Mouse (Mus musculus) monocyte, adult 59 days (primary cell): ENCODE results near the gene Tmem80. TPM values are rescaled to one million over a fixed set of nuclear protein-coding genes. Genes with fewer than 3 reads are reported as not detected.

Experiments
- total RNA-seq, 2 experiments: library from RNA; stranded (reverse); gene quantifications; one replicate each; pipeline ENCODE4 v1.2.4; 2023

The Tmem80 gene
- 1 to 10 TPM; 5.4 to 7.1 TPM for total RNA-seq

DNA sequence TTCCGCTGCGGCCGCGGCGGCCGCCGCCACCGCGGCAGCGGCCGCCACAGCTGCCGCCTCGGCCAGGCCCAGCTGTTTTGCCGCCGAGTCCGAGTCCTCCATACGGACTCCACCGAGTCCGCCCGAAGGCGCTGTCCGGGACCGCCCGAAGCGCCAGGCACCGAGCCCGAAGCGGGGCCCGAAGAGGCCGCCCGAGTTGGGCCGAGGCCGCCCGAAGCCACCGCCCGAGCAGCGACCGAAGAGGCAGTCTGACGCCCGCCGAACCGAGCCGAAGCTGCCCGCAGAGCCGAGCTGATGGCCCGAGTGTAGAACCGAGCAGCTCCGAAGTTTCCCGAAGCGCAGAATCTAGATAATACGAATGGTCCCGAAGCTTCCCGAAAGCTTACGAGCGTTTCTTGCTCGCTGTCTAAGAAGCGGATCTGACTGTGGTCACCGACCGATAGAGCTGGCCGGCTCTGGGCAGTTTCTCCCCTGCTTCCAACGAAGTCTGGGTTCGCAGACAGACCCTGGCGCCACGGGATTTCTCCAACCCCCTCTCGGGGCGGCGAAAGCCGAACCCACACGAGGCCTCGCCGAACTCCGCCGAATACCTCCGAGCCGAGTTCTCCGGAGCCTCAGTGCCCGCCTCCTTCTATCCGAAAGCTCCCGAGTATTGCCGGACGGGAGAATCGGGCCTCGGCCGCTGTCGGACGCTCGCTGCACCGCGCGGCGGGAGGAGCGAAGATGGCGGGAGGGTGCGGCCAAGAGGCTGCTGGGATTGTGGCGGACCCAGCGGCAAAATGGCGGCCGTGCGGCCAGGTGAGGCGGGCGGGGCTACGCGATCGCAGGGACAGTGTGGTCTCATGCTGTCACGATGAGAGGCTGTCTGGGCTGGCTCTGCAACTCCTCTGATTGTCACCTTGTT lies at the start of gene Tmem80, which contains the start of gene Deaf1:
TSS of gene Tmem80 (plus strand) at position 271 of the 904 bp plus-strand sequence.
TSS of gene Deaf1 (minus strand) at position 222 of the 904 bp plus-strand sequence.

DNA sequence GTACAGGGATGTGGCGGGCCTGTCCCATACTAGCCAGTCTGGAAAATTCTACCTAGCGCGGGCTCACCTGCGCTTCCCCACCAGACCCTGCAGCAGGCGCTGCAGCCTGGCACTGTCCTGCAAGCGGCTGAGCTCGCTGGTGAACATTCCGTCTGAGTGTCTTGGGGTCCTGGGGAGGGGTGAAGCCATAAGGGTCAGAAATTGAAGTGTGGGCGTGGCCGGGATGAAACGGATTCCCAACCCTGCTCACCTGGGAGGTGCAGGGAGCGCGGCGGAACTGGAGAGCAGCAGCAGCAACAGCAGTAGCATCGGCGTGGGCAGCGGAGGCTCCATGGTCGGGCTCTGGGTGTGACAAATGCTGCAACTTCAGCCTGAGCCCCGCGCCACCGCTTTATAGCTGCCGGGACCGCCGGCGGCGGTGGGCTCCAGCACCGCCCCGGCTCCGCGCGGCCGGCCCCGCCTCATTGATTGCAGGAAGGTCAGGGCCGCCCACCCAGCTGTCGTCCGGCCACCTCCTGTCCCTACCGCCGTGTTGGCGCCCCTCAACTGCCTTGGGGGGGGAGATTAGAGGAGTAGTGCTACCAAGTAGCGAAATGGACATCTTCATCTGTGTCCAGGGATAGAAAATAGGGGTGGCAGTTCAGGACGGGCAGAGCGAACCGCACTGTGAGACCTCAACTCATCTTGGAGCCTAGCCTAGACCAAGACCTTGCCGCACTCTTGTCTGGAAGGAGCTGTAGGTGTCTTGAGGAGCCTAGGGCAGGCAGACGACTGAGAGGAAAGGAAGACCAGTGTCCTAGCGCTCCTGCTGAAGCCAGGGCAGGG lies 48.6 kb upstream of the Tmem80 start, which contains the start of gene Sct:
TSS of gene Sct (minus strand) at position 368 of the 825 bp plus-strand sequence.

DNA sequence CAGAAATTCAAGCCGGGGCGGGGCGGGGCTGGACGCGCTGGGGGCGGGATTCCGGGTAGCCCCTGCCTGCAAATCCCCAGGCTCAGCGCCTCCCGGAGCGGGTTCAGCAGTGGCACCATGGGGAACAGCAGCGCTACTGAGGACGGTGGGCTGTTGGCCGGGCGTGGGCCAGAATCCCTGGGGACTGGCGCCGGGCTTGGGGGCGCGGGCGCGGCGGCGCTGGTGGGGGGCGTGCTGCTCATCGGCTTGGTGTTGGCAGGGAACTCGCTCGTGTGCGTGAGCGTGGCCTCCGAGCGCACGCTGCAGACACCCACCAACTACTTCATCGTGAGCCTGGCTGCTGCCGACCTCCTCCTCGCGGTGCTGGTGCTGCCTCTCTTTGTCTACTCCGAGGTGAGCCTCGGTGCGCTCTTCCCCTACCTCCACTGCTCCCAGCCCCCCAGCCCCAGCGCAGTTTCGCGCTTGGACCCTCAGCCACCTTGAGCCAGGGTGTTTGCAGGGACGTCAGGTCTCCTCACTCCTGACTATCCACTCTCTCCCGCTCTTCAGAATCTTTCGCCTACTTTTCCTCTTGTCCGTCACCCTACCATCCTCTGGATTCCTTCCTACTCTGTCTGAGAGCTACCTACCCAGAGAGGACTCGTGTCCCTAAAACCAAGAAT lies 35.5 kb upstream of the Tmem80 start, which contains the start of gene Drd4:
TSS of gene Drd4 (plus strand) at position 86 of the 662 bp plus-strand sequence.

DNA sequence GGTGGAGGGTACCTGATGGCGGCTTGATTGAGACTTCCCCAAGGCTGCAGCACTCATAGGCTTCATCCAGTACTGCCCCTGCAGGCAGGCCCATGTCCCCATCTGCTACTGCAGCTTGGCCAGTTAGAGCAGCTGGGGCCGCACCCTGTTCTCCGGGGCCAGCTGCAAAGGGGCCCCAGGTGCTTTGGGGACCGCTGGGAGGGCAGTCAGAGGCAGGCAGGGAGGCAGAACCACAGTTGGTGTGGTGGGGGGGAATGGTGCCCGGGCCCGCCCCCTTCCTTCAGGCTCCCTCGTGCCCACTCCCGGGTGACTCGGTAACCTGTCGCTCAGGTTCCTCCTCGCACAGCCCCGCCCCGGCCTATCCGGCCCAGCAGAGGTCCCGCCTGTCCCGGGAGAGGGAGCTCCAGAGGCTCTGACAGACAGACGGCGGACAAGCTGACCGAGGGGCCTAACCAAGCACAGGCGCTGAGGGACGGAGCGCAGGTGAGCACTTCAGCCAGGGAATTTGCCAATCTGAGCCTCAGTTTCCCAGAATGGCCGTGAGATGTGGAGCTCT lies 11.1 kb downstream of the Tmem80 start, which contains the start of gene Eps8l2:
TSS of gene Eps8l2 (plus strand) at position 305 of the 556 bp plus-strand sequence.

Other genes starting within 250 kb of the Tmem80 start
- 1 to 10 TPM; 5.5 to 7.9 TPM for gene Pkp3, start 249.5 kb upstream of the Tmem80 start, total RNA-seq
- gene Sigirr, start 227.2 kb upstream of the Tmem80 start, total RNA-seq = 1 to 10 TPM; 3.8 to 9.0 TPM
- gene Ano9, start 209.9 kb upstream of the Tmem80 start, total RNA-seq = not detected
- 1 to 10 TPM; 6.3 to 8.8 TPM for gene Ptdss2, start 205.4 kb upstream of the Tmem80 start, total RNA-seq
- gene Rnh1, start 154.9 kb upstream of the Tmem80 start, total RNA-seq = 100 to 1,000 TPM; 144 to 160 TPM
- gene Hras, start 133.7 kb upstream of the Tmem80 start, total RNA-seq = 10 to 100 TPM; 24.5 to 27.3 TPM
- 1 to 10 TPM; 5.6 to 6.2 TPM for gene Lrrc56, start 133.6 kb upstream of the Tmem80 start, total RNA-seq
- gene Lmntd2, start 113.7 kb upstream of the Tmem80 start, total RNA-seq = not detected
- gene Rassf7, start 111.9 kb upstream of the Tmem80 start, total RNA-seq = 1 to 10 TPM; 1.8 to 2.8 TPM
- 100 to 1,000 TPM; 109 to 116 TPM for gene Phrf1, start 99.0 kb upstream of the Tmem80 start, total RNA-seq
- gene Irf7, start 61.3 kb upstream of the Tmem80 start, total RNA-seq = 100 to 1,000 TPM; 105 to 145 TPM
- not detected for gene Cdhr5, start 51.0 kb upstream of the Tmem80 start, total RNA-seq
- gene Sct, start 48.6 kb upstream of the Tmem80 start, total RNA-seq = not detected
- gene Drd4, start 35.7 kb upstream of the Tmem80 start, total RNA-seq = not detected
- 10 to 100 TPM; 30.2 to 30.5 TPM for gene Deaf1, start within 50 bp of the Tmem80 start, total RNA-seq
- gene Eps8l2, start 11.1 kb downstream of the Tmem80 start, total RNA-seq = not detected
- 100 to 1,000 TPM; 469 to 488 TPM for gene Taldo1, start 64.5 kb downstream of the Tmem80 start, total RNA-seq
- gene Gatd1, start 86.4 kb downstream of the Tmem80 start, total RNA-seq = 10 to 100 TPM; 28.9 to 32.7 TPM
- not detected for gene Cend1, start 101.8 kb downstream of the Tmem80 start, total RNA-seq
- 10 to 100 TPM; 34.3 to 35.9 TPM for gene Slc25a22, start 110.2 kb downstream of the Tmem80 start, total RNA-seq
- 1 to 10 TPM; 2.6 to 3.8 TPM for gene Pidd1, start 116.3 kb downstream of the Tmem80 start, total RNA-seq
- gene Rplp2, start 119.6 kb downstream of the Tmem80 start, total RNA-seq = 1,000 to 10,000 TPM; 1,146 to 1,432 TPM
- gene Pnpla2, start 127.5 kb downstream of the Tmem80 start, total RNA-seq = 100 to 1,000 TPM; 126 to 136 TPM
- gene Cracr2b, start 133.4 kb downstream of the Tmem80 start, total RNA-seq = 10 to 100 TPM; 15.0 to 17.3 TPM
- gene Cd151, start 139.7 kb downstream of the Tmem80 start, total RNA-seq = 10 to 100 TPM; 17.8 to 21.7 TPM
- 10 to 100 TPM; 16.3 to 17.3 TPM for gene Polr2l, start 147.4 kb downstream of the Tmem80 start, total RNA-seq
- gene Tspan4, start 147.5 kb downstream of the Tmem80 start, total RNA-seq = 10 to 100 TPM; 34.5 to 39.3 TPM
- 10 to 100 TPM; 31.4 to 38.5 TPM for gene Chid1, start 212.1 kb downstream of the Tmem80 start, total RNA-seq
- 100 to 1,000 TPM; 129 to 148 TPM for gene Ap2a2, start 234.4 kb downstream of the Tmem80 start, total RNA-seq